Mouse (Mus musculus) forebrain, embryonic 15.5 days (tissue): ENCODE data around the gene Clec12b. TPM values are rescaled to one million over a fixed set of nuclear protein-coding genes. Genes with fewer than 3 reads are reported as not detected.
"Not testable (repeated sequence)": the region's sequence is repeated elsewhere in the genome, so short reads cannot be mapped to it uniquely, and the experiment has no call there.

Experiments used
- ATAC-seq: fragments of 200-750 bp; cut with Nextera tagmentation; replicated peaks from 2 replicates; pipeline ENCODE4 v1.8.0; 2017; ENCODE audit warnings: mild to moderate bottlenecking, moderate TSS enrichment, moderate library complexity
- H3K27ac ChIP-seq: fragments of 300-500 bp; sonication (generic); replicated peaks from 2 replicates; pipeline ENCODE4 v1.5.1; 2015; ENCODE audit warnings: mild to moderate bottlenecking, inconsistent platforms
- H3K27me3 ChIP-seq: fragments of 300-500 bp; sonication (generic); 2 replicates; pipeline ENCODE4 v1.6.1; 2015; ENCODE audit warnings: inconsistent platforms
- H3K36me3 ChIP-seq: fragments of 300-500 bp; sonication (generic); 2 replicates; pipeline ENCODE4 v1.6.1; 2015; ENCODE audit warnings: mild to moderate bottlenecking, inconsistent platforms
- H3K4me1 ChIP-seq: fragments of 300-500 bp; sonication (generic); 2 replicates; pipeline ENCODE4 v1.6.1; 2015; ENCODE audit warnings: inconsistent platforms
- H3K4me2 ChIP-seq: fragments of 300-500 bp; sonication (generic); replicated peaks from 2 replicates; pipeline ENCODE4 v1.6.1; 2015; ENCODE audit warnings: mild to moderate bottlenecking, inconsistent platforms
- H3K4me3 ChIP-seq: fragments of 300-500 bp; sonication (generic); 2 replicates; pipeline ENCODE4 v1.5.1; 2015; ENCODE audit warnings: mild to moderate bottlenecking, inconsistent platforms
- H3K9ac ChIP-seq: fragments of 300-500 bp; sonication (generic); replicated peaks from 2 replicates; pipeline ENCODE4 v1.6.1; 2015; ENCODE audit warnings: mild to moderate bottlenecking, inconsistent platforms
- H3K9me3 ChIP-seq: fragments of 300-500 bp; sonication (generic); 2 replicates; pipeline ENCODE4 v1.6.1; 2016; ENCODE audit warnings: inconsistent platforms
- WGBS: fragments of 180-500 bp; shearing (Covaris S2); methylation state at CpG from one replicate; pipeline ENCODE4 v1.1.7; 2015; ENCODE audit warnings: mixed read lengths; 5-methylcytosine and 5-hydroxymethylcytosine counted together
- polyA plus RNA-seq: library from polyadenylated mRNA; unstranded; fragments of >200 nt; fragmentation: Nextera tagmentation; extraction: Ambion mirVana; gene quantifications from 2 replicates; pipeline ENCODE4 v1.2.1, GENCODE M21; 2015

Clec12b gene
- polyA plus RNA-seq, 1 experiment from 2014 or later = 0.14 TPM

- Histone ChIP-seq H3K9me3 (no peaks in the 10 kb centered on the region), H3K9ac (no peak overlapping the region), H3K36me3 (no peaks in the 10 kb centered on the region), H3K27ac (no peak overlapping the region), H3K27me3 (no peaks in the 10 kb centered on the region), H3K4me2 (no peak overlapping the region), H3K4me3 (no peak overlapping the region), H3K4me1 (no peaks in the 10 kb centered on the region)
- WGBS = 38% methylated on average over 1 of the region's 1 CpGs
- no peak for ATAC-seq
Measured at GRCm38 (mm10) chr6:129363942-129364341, 21.7 kb downstream of the Clec12b start.

GRCm38 (mm10) chr6:129359515-129359914, 26.2 kb downstream of the Clec12b start:
- Histone ChIP-seq H3K4me3 (no peak overlapping the region), H3K4me1 (no peaks in the 10 kb centered on the region), H3K27ac (no peak overlapping the region), H3K36me3 (no peaks in the 10 kb centered on the region), H3K4me2 (no peak overlapping the region), H3K9me3 (no peaks in the 10 kb centered on the region), H3K27me3 (no peaks in the 10 kb centered on the region), H3K9ac (no peak overlapping the region)
- ATAC-seq = no peak
- 90% methylated on average over 2 of the region's 2 CpGs for WGBS

GRCm38 (mm10) chr6:129356430-129356829, 29.2 kb downstream of the Clec12b start:
- Histone ChIP-seq H3K9me3 (no peaks in the 10 kb centered on the region), H3K4me3 (no peak overlapping the region), H3K27ac (no peak overlapping the region), H3K36me3 (no peaks in the 10 kb centered on the region), H3K4me2 (no peak overlapping the region), H3K27me3 (no peaks in the 10 kb centered on the region), H3K9ac (no peak overlapping the region), H3K4me1 (no peaks in the 10 kb centered on the region)
- no peak for ATAC-seq

GRCm38 (mm10) chr6:129355774-129356173, 29.9 kb downstream of the Clec12b start:
- no peak overlapping the region for H3K27ac ChIP-seq
- no peak overlapping the region for H3K9ac ChIP-seq
- no peaks in the 10 kb centered on the region for H3K9me3 ChIP-seq
- H3K4me1 ChIP-seq = no peaks in the 10 kb centered on the region
- H3K4me3 ChIP-seq = no peak overlapping the region
- no peak for ATAC-seq
- no peaks in the 10 kb centered on the region for H3K27me3 ChIP-seq
- no peak overlapping the region for H3K4me2 ChIP-seq
- no peaks in the 10 kb centered on the region for H3K36me3 ChIP-seq
- WGBS = 95% methylated on average over 2 of the region's 2 CpGs

GRCm38 (mm10) chr6:129351091-129351490, 34.6 kb downstream of the Clec12b start:
- ATAC-seq = no peak
- Histone ChIP-seq H3K36me3 (no peaks in the 10 kb centered on the region), H3K27ac (no peak overlapping the region), H3K9me3 (no peaks in the 10 kb centered on the region), H3K27me3 (no peaks in the 10 kb centered on the region), H3K9ac (no peak overlapping the region), H3K4me1 (no peaks in the 10 kb centered on the region), H3K4me2 (no peak overlapping the region), H3K4me3 (no peak overlapping the region)
- 94% methylated on average over 3 of the region's 3 CpGs for WGBS

GRCm38 (mm10) chr6:129349524-129350352, 35.9 kb downstream of the Clec12b start:
- H3K9me3 ChIP-seq = no peaks in the 10 kb centered on the region
- H3K27ac ChIP-seq = no peak overlapping the region
- no peaks in the 10 kb centered on the region for H3K27me3 ChIP-seq
- no peak overlapping the region for H3K4me3 ChIP-seq
- no peaks in the 10 kb centered on the region for H3K36me3 ChIP-seq
- no peak overlapping the region for H3K9ac ChIP-seq
- WGBS = 55% methylated on average over 4 of the region's 4 CpGs
- H3K4me1 ChIP-seq = no peaks in the 10 kb centered on the region
- no peak for ATAC-seq
- H3K4me2 ChIP-seq = no peak overlapping the region

- no peak overlapping the region for H3K9ac ChIP-seq
- H3K27ac ChIP-seq = no peak overlapping the region
- no peaks in the 10 kb centered on the region for H3K4me1 ChIP-seq
- no peaks in the 10 kb centered on the region for H3K36me3 ChIP-seq
- 68% methylated on average over 3 of the region's 3 CpGs for WGBS
- no peaks in the 10 kb centered on the region for H3K27me3 ChIP-seq
- H3K9me3 ChIP-seq = no peaks in the 10 kb centered on the region
- no peak overlapping the region for H3K4me3 ChIP-seq
- no peak for ATAC-seq
- H3K4me2 ChIP-seq = no peak overlapping the region
Measured at GRCm38 (mm10) chr6:129344408-129344807, 41.3 kb downstream of the Clec12b start.

- 82% methylated on average over 4 of the region's 4 CpGs for WGBS
- H3K9me3 ChIP-seq, H3K4me3 ChIP-seq, H3K27me3 ChIP-seq, H3K27ac ChIP-seq, H3K4me1 ChIP-seq, H3K9ac ChIP-seq, ATAC-seq, H3K36me3 ChIP-seq, H3K4me2 ChIP-seq: not testable (repeated sequence)
Measured at GRCm38 (mm10) chr6:129342391-129342790, 43.3 kb downstream of the Clec12b start, which contains the start of gene Clec12a. Gene Clec12a (plus strand): TSS chr6:129342691.

- Histone ChIP-seq H3K27ac (no peak overlapping the region), H3K4me3 (no peak overlapping the region), H3K9me3 (no peaks in the 10 kb centered on the region), H3K4me1 (no peaks in the 10 kb centered on the region), H3K4me2 (no peak overlapping the region), H3K27me3 (no peaks in the 10 kb centered on the region), H3K36me3 (no peaks in the 10 kb centered on the region), H3K9ac (no peak overlapping the region)
- ATAC-seq = no peak
- 73% methylated on average over 1 of the region's 1 CpGs for WGBS
Measured at GRCm38 (mm10) chr6:129337751-129338150, 47.9 kb downstream of the Clec12b start.

GRCm38 (mm10) chr6:129333674-129334078, 52.0 kb downstream of the Clec12b start:
- Histone ChIP-seq H3K4me1 (no peaks in the 10 kb centered on the region), H3K27ac (no peak overlapping the region), H3K36me3 (no peaks in the 10 kb centered on the region), H3K4me2 (peak overlapping the region; percentile 27), H3K9me3 (no peaks in the 10 kb centered on the region), H3K9ac (no peak overlapping the region), H3K4me3 (no peak overlapping the region), H3K27me3 (no peaks in the 10 kb centered on the region)
- peak; percentile 93 for ATAC-seq
- 28% methylated on average over 11 of the region's 11 CpGs for WGBS

GRCm38 (mm10) chr6:129331610-129332009, 54.1 kb downstream of the Clec12b start, which contains the start of gene 4922502D21Rik:
Gene 4922502D21Rik (minus strand): TSS chr6:129331796.
- no peak within 1 kb of the TSS for H3K4me3 ChIP-seq
- ATAC-seq = no peak
- 56% methylated on average over 11 of the region's 11 CpGs for WGBS
- no peaks in the 10 kb centered on the region for H3K27me3 ChIP-seq
- no peak within 1 kb of the TSS for H3K9ac ChIP-seq
- no peak within 1 kb of the TSS for H3K27ac ChIP-seq
- no peaks in the 10 kb centered on the region for H3K4me1 ChIP-seq
- no peaks in the 10 kb centered on the region for H3K36me3 ChIP-seq
- H3K9me3 ChIP-seq = no peaks in the 10 kb centered on the region
- no peak within 1 kb of the TSS for H3K4me2 ChIP-seq

- H3K27ac ChIP-seq = no peak overlapping the region
- 64% methylated on average over 13 of the region's 13 CpGs for WGBS
- H3K9me3 ChIP-seq = no peaks in the 10 kb centered on the region
- ATAC-seq = no peak
- H3K4me2 ChIP-seq = no peak overlapping the region
- no peaks in the 10 kb centered on the region for H3K27me3 ChIP-seq
- H3K9ac ChIP-seq = no peak overlapping the region
- H3K36me3 ChIP-seq = no peaks in the 10 kb centered on the region
- no peaks in the 10 kb centered on the region for H3K4me1 ChIP-seq
- no peak overlapping the region for H3K4me3 ChIP-seq
Measured at GRCm38 (mm10) chr6:129326568-129327150, 59.0 kb downstream of the Clec12b start.
